ENCODE assay signal across 1 mouse cellular context in the genomic region with DNA sequence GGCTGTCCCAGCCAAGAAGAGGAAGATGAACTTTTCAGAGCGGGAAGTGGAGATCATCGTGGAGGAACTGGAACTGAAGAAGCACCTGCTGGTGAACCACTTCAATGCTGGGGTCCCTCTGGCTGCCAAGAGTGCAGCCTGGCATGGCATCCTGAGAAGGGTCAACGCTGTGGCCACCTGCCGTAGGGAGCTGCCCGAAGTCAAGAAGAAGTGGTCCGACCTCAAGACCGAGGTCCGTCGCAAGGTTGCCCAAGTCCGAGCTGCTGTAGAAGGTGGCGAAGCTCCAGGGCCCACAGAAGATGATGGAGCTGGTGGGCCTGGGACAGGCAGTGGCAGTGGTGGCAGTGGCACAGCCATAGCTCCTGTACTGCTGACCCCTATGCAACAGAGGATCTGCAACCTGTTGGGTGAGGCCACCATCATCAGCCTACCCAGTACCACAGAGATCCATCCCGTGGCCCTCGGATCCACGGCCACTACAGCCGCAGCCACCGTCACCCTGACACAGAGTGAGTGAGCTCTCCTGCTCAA.
TF ChIP-seq lines count a peak whose summit lies in the region.

No protein-coding gene starts in this region.

TF ChIP-seq in CH12.LX, 34 proteins besides CTCF, POLR2A, EP300 and RAD21 (continued from another document):
- TF ChIP-seq ZKSCAN1 (IDR thresholded peaks at IDR 0.05; ENCODE audit: borderline replicate concordance, low read depth, low read length) = no peak
TF ChIP-seq in CH12.LX: peak in this region for 4.
